Mouse (Mus musculus): Measurements from ENCODE around the gene Ifih1. TPM values are rescaled to one million over a fixed set of nuclear protein-coding genes. Genes with fewer than 3 reads are reported as not detected.

Gene Ifih1
- polyA plus RNA-seq, 1 experiment, result 4.4 TPM

DNA sequence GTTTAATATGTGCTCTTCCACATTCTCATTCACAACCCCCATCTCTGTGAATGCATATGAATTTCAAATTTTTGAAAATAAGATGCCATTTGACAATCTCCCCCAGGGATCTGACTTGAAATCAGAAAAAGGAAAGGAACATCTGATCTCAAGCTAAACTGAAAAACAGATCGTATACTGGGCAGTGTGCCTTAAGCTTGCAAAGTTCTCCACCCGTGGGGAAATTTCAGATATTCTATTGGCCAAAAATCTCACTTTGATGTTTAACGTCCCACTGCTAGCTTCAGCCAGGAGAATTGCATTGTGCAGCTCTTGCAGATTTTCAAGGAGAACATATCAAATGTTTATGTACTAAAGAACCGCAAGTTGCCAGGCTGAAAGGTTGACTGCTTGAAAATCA, 96.9 kb downstream of the Ifih1 start:
- Histone ChIP-seq H3K4me1 (ENCODE audit: control insufficient read depth, insufficient read depth, insufficient read length, low read length) (no peaks in the 10 kb centered on the region), H3K27ac (replicated peaks; ENCODE audit: low read depth, low read length) (no peak overlapping the region), H3K4me3 (ENCODE audit: insufficient read depth, low read depth, low read length) (no peak overlapping the region)

DNA sequence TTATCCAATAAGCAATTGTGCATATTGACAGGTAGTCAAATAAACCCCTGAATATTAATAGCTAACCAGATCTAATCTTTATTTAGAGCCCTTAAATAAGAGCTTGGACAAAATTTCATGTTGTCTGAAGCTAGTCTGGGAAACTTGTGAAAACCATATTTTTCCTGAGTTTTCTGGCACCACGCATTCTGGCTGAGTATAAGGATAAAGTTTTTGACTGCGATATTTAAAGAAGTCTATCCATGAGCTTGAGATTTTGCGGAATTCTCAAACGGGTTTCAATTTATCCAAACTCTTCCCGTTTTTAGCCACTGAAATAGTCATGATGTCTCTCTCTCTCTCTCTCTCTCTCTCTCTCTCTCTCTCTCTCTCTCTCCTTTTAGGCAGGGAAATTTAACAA, 98.0 kb downstream of the Ifih1 start:
- Histone ChIP-seq H3K27ac (replicated peaks; ENCODE audit: low read depth, low read length) (no peak overlapping the region), H3K4me1 (ENCODE audit: control insufficient read depth, insufficient read depth, insufficient read length, low read length) (no peaks in the 10 kb centered on the region), H3K4me3 (ENCODE audit: insufficient read depth, low read depth, low read length) (no peak overlapping the region)

Other genes with a start within 250 kb of the Ifih1 start
- 2.0 and 4.7 TPM in 2 replicates for gene Dpp4, start 234.0 kb downstream of the Ifih1 start, polyA plus RNA-seq (2012; ENCODE audit: insufficient read depth, insufficient read length, missing spikeins)
- not detected in 2 replicates for gene Gcg, start 162.6 kb downstream of the Ifih1 start, polyA plus RNA-seq (2012; ENCODE audit: insufficient read depth, insufficient read length, missing spikeins)
- 5.6 and 7.5 TPM in 2 replicates for gene Fap, start 72.2 kb downstream of the Ifih1 start, polyA plus RNA-seq (2012; ENCODE audit: insufficient read depth, insufficient read length, missing spikeins)
- gene Gca, start 18.0 kb upstream of the Ifih1 start, polyA plus RNA-seq (2012; ENCODE audit: insufficient read depth, insufficient read length, missing spikeins), result 1.5 and 1.9 TPM in 2 replicates